Mouse (Mus musculus): ENCODE results near the gene Wdr1.
"Not testable (repeated sequence)": the region's sequence is repeated elsewhere in the genome, so short reads cannot be mapped to it uniquely, and the experiment has no call there.

Wdr1 gene

GRCm38 (mm10) chr5:38489739-38490138 lies 73.3 kb downstream of the Wdr1 start:
- DNase-seq = no peak

- DNase-seq = no peak
These were observed 74.1 kb downstream of the Wdr1 start for GRCm38 (mm10) chr5:38488673-38489615.

- DNase-seq = no peak
These were observed 75.0 kb downstream of the Wdr1 start for GRCm38 (mm10) chr5:38488026-38488425.

- DNase-seq = no peak
These were observed 75.8 kb downstream of the Wdr1 start for GRCm38 (mm10) chr5:38487247-38487646.

- no peak for DNase-seq
These were observed 77.1 kb downstream of the Wdr1 start for GRCm38 (mm10) chr5:38485946-38486345.

- DNase-seq = no peak
These were observed 79.4 kb downstream of the Wdr1 start for GRCm38 (mm10) chr5:38483518-38484110.

- DNase-seq = no peak
These were observed 82.0 kb downstream of the Wdr1 start for GRCm38 (mm10) chr5:38480822-38481707.

- DNase-seq = peak; percentile 73
These were observed 82.9 kb downstream of the Wdr1 start for GRCm38 (mm10) chr5:38479908-38480725.

GRCm38 (mm10) chr5:38479545-38479907 lies 83.5 kb downstream of the Wdr1 start:
- not testable (repeated sequence) for DNase-seq

GRCm38 (mm10) chr5:38479027-38479426 lies 84.0 kb downstream of the Wdr1 start:
- peak; percentile 66 for DNase-seq

GRCm38 (mm10) chr5:38477731-38478445 lies 85.1 kb downstream of the Wdr1 start:
- DNase-seq = peak; percentile 6

GRCm38 (mm10) chr5:38476861-38477565 lies 86.0 kb downstream of the Wdr1 start:
- peak; percentile 66 for DNase-seq
